Mouse (Mus musculus) stomach, postnatal 0 days (tissue): ENCODE data around the gene Setd4. TPM values are rescaled to one million over a fixed set of nuclear protein-coding genes. Genes with fewer than 3 reads are reported as not detected.

ENCODE experiments used
- ATAC-seq: fragments of 200-750 bp; cut with Nextera tagmentation; 2 replicates; pipeline ENCODE4 v1.8.0; 2017; ENCODE audit not compliant: low FRiP score, low TSS enrichment
- DNase-seq: peaks from one replicate; pipeline ENCODE4 v3.0.0-alpha.2; 2016; ENCODE audit warnings: low spot score
- H3K27ac ChIP-seq: fragments of 300-500 bp; sonication (generic); replicated peaks from 2 replicates; pipeline ENCODE4 v1.5.1; 2014; ENCODE audit warnings: mild to moderate bottlenecking, control low read depth
- H3K27me3 ChIP-seq: fragments of 300-500 bp; sonication (generic); 2 replicates; pipeline ENCODE4 v1.6.1; 2014; ENCODE audit warnings: low read length; ENCODE audit not compliant: control insufficient read depth, insufficient read depth
- H3K36me3 ChIP-seq: fragments of 300-500 bp; sonication (generic); 2 replicates; pipeline ENCODE4 v1.6.1; 2014; ENCODE audit warnings: low read length, mixed read lengths; ENCODE audit not compliant: control insufficient read depth, insufficient read depth
- H3K4me1 ChIP-seq: fragments of 300-500 bp; sonication (generic); replicated peaks from 2 replicates; pipeline ENCODE4 v1.6.1; 2014; ENCODE audit warnings: antibody characterized with exemption; ENCODE audit not compliant: control insufficient read depth, insufficient read depth
- H3K4me2 ChIP-seq: fragments of 300-500 bp; sonication (generic); replicated peaks from 2 replicates; pipeline ENCODE4 v1.6.1; 2014; ENCODE audit warnings: low read depth, mild to moderate bottlenecking, control low read depth, moderate library complexity
- H3K4me3 ChIP-seq: fragments of 300-500 bp; sonication (generic); 2 replicates; pipeline ENCODE4 v1.5.1; 2014; ENCODE audit warnings: low read depth, low read length, control low read depth
- H3K9ac ChIP-seq: fragments of 300-500 bp; sonication (generic); 2 replicates; pipeline ENCODE4 v1.6.1; 2014; ENCODE audit warnings: mild to moderate bottlenecking, low read length, control low read depth, mixed read lengths
- H3K9me3 ChIP-seq: fragments of 300-500 bp; sonication (generic); 2 replicates; pipeline ENCODE4 v1.6.1; 2016; ENCODE audit warnings: low read length; ENCODE audit not compliant: control insufficient read depth
- CTCF ChIP-seq: IDR thresholded peaks from 2 replicates; pipeline ENCODE4 v1.5.1; 2016; ENCODE audit warnings: antibody characterized with exemption, low read depth, mild to moderate bottlenecking, moderate library complexity
- EP300 ChIP-seq: optimal IDR thresholded peaks from 2 replicates; pipeline ENCODE3; 2016; ENCODE audit warnings: antibody characterized with exemption
- WGBS: fragments of 180-500 bp; shearing (Covaris S2); extraction: QIAGEN DNeasy Blood & Tissue Kit; methylation state at CpG from one replicate; pipeline ENCODE4 v1.1.7; 2014; 5-methylcytosine and 5-hydroxymethylcytosine counted together
- polyA plus RNA-seq: library from polyadenylated mRNA; unstranded; fragments of >200 nt; fragmentation: Nextera tagmentation; extraction: Ambion mirVana; gene quantifications from 2 replicates; pipeline ENCODE4 v1.2.1, GENCODE M21; 2015

Setd4 gene
- polyA plus RNA-seq, 1 experiment from 2014 or later = 20.9 TPM

- TF ChIP-seq CTCF (peak; percentile 17; the same call in 1 of the 2 replicates), EP300 (no peak)
Measured at GRCm38 (mm10) chr16:93607669-93608101, 3.8 kb upstream of the Setd4 start.

GRCm38 (mm10) chr16:93606146-93606545, 2.3 kb upstream of the Setd4 start:
- ATAC-seq (no peak), DNase-seq (no peak)
- TF ChIP-seq CTCF = no peak
- no peak for TF ChIP-seq EP300
- no peaks in the 10 kb centered on the region for H3K9me3 ChIP-seq
- H3K27ac ChIP-seq = no peak overlapping the region
- no peak overlapping the region for H3K9ac ChIP-seq
- H3K36me3 ChIP-seq = no peaks in the 10 kb centered on the region; the same call in 1 of the 2 replicates
- no peaks in the 10 kb centered on the region for H3K27me3 ChIP-seq
- no peaks in the 10 kb centered on the region for H3K4me1 ChIP-seq
- 87% methylated on average over 7 of the region's 7 CpGs for WGBS
- no peak overlapping the region for H3K4me2 ChIP-seq
- H3K4me3 ChIP-seq = no peak overlapping the region

More at GRCm38 (mm10) chr16:93607669-93608101, 3.8 kb upstream of the Setd4 start:
- Histone ChIP-seq H3K4me1 (no peaks in the 10 kb centered on the region), H3K4me2 (peak overlapping the region; percentile 87), H3K9ac (peak overlapping the region; percentile 82), H3K27ac (peak overlapping the region; percentile 89), H3K27me3 (no peaks in the 10 kb centered on the region), H3K9me3 (no peaks in the 10 kb centered on the region), H3K4me3 (peak overlapping the region; percentile 67), H3K36me3 (no peaks in the 10 kb centered on the region; the same call in 1 of the 2 replicates)
- under 1% methylated on average over 32 of the region's 32 CpGs for WGBS
- DNase-seq = peak; percentile 92
- ATAC-seq = peak; percentile 47

DNA sequence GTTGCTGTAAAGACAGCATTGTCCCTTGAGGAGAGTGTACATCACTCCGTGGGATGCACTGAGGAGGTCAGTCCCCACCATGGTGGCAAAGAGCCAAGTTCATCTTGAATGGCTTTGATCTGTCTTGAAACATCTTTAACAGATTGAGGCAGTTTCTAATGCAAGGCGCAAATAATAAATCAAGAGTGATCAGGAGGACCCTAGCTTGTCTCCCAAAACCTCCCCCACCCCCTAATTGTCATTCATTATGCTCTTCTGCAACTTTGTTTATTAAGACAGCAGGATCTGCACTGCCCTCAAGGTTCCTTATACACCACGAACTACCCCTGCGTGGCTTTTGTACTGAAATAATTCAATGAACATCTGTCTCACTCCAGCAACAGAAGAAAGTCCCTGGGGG, 1.7 kb upstream of the Setd4 start, which contains the start of gene Cbr1:
Gene Cbr1, plus strand, starts transcription at position 301 of the 400 bp plus-strand sequence.
- Histone ChIP-seq H3K9me3 (no peaks in the 10 kb centered on the region), H3K4me3 (no peak within 1 kb of the TSS), H3K4me2 (peak within 1 kb of the TSS; percentile 82), H3K27ac (no peak within 1 kb of the TSS), H3K4me1 (no peaks in the 10 kb centered on the region), H3K9ac (no peak within 1 kb of the TSS), H3K36me3 (no peaks in the 10 kb centered on the region; the same call in 1 of the 2 replicates), H3K27me3 (no peaks in the 10 kb centered on the region)
- WGBS = 65% methylated on average over 4 of the region's 4 CpGs
- no peak for TF ChIP-seq CTCF
- TF ChIP-seq EP300 = no peak
- no peak for DNase-seq
- ATAC-seq = no peak

DNA sequence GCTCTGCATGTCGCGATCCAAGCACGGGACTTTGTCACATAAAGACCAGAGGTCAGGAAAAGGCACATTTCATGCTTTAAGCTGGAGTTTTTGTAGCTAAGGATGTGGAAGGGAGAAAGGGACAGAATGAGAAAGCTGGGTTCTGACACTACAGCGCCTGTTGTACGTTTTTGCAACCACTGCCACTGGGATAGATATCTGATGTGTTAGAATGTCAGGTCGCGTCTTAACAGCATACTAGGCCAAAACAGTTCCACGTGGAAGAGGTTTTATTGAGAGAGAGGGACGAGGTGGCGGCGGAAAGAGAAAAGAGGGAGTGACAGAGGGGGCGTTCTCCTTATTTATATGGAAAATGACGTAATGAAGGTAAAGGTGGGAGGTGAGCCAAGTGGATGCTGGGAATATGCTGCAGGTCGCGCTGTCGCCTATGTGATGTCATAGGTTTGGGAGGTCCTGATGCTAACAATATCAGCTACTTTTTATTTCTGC, 662 bp upstream of the Setd4 start:
- Histone ChIP-seq H3K27me3 (no peaks in the 10 kb centered on the region), H3K36me3 (no peaks in the 10 kb centered on the region), H3K4me1 (no peaks in the 10 kb centered on the region), H3K9ac (peak overlapping the region; percentile 82), H3K27ac (peak overlapping the region; percentile 97), H3K4me3 (peak overlapping the region; percentile 61), H3K9me3 (no peaks in the 10 kb centered on the region), H3K4me2 (peak overlapping the region; percentile 82)
- 4% methylated on average over 16 of the region's 16 CpGs for WGBS
- DNase-seq (peak; percentile 58), ATAC-seq (no peak)
- no peak for TF ChIP-seq EP300
- no peak for TF ChIP-seq CTCF

DNA sequence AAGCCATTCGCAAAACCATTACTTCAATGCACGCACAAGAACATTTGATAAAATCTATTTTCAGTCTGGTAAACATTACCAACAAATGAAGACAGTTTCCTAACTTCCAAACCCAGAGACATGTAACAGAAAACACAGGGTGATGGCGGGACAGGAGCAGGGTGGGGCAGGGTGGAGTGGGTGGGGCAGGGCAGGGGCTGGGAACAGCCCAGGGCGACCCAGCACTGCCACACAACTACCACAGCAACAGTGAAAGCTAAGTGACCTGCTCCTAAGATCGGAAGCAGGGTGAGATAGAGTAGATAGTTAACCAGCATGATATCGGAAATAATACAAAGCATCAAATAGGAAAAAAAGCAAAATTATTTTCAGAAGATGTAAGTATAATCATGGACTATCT, 4.4 kb downstream of the Setd4 start:
- ATAC-seq = no peak
- no peak overlapping the region for H3K9ac ChIP-seq
- no peaks in the 10 kb centered on the region for H3K27me3 ChIP-seq
- 76% methylated on average over 6 of the region's 6 CpGs for whole genome bisulfite sequencing
- DNase-seq = no peak
- H3K4me2 ChIP-seq = no peak overlapping the region
- H3K36me3 ChIP-seq = no peaks in the 10 kb centered on the region
- H3K27ac ChIP-seq = no peak overlapping the region
- no peaks in the 10 kb centered on the region for H3K9me3 ChIP-seq
- H3K4me1 ChIP-seq = no peaks in the 10 kb centered on the region
- TF ChIP-seq EP300 = no peak
- no peak for TF ChIP-seq CTCF
- H3K4me3 ChIP-seq = no peak overlapping the region

- Histone ChIP-seq H3K4me3 (no peak overlapping the region), H3K9me3 (no peaks in the 10 kb centered on the region), H3K9ac (no peak overlapping the region), H3K27me3 (no peaks in the 10 kb centered on the region), H3K4me2 (no peak overlapping the region), H3K36me3 (no peaks in the 10 kb centered on the region), H3K4me1 (no peaks in the 10 kb centered on the region), H3K27ac (no peak overlapping the region)
- no peak for TF ChIP-seq CTCF
- no peak for TF ChIP-seq EP300
- WGBS = 92% methylated on average over 9 of the region's 9 CpGs
- DNase-seq = no peak
- no peak for ATAC-seq
Measured at GRCm38 (mm10) chr16:93597551-93597950, 6.3 kb downstream of the Setd4 start.
